Mouse (Mus musculus) lung, postnatal 10 days (tissue): Measurements from ENCODE around the gene Hoxa2.
A peak's percentile ranks its signal among the peaks of the same experiment; 100 is the strongest.

Experiments used
- DNase-seq: peaks from one replicate; pipeline ENCODE4 v3.0.0; 2021

Gene Hoxa2

GRCm38 (mm10) chr6:52163366-52164031, 1.1 kb downstream of the Hoxa2 start:
- peak; percentile 73 for DNase-seq

GRCm38 (mm10) chr6:52162611-52163365, 1.8 kb downstream of the Hoxa2 start:
- no peak for DNase-seq

GRCm38 (mm10) chr6:52162093-52162380, 2.6 kb downstream of the Hoxa2 start:
- peak; percentile 47 for DNase-seq

- no peak for DNase-seq
These were observed 3.1 kb downstream of the Hoxa2 start for GRCm38 (mm10) chr6:52161336-52162092.

- peak; percentile 82 for DNase-seq
These were observed 3.9 kb downstream of the Hoxa2 start for GRCm38 (mm10) chr6:52160511-52161335.

GRCm38 (mm10) chr6:52159979-52160378, 4.7 kb downstream of the Hoxa2 start:
- peak; percentile 67 for DNase-seq

- DNase-seq = peak; percentile 72
These were observed 5.4 kb downstream of the Hoxa2 start for GRCm38 (mm10) chr6:52159164-52159761.

- peak; percentile 93 for DNase-seq
These were observed 6.2 kb downstream of the Hoxa2 start, which contains the start of gene Hoxa1 for GRCm38 (mm10) chr6:52158276-52159051. TSS of gene Hoxa1 (minus strand) at chr6:52158317.

- no peak for DNase-seq
These were observed 7.0 kb downstream of the Hoxa2 start for GRCm38 (mm10) chr6:52157466-52158275.

- no peak for DNase-seq
These were observed 8.0 kb downstream of the Hoxa2 start for GRCm38 (mm10) chr6:52156551-52157200.

- no peak for DNase-seq
These were observed 9.2 kb downstream of the Hoxa2 start for GRCm38 (mm10) chr6:52155471-52155870.

- DNase-seq = no peak
These were observed 10.6 kb downstream of the Hoxa2 start for GRCm38 (mm10) chr6:52154044-52154443.

GRCm38 (mm10) chr6:52153270-52153669, 11.4 kb downstream of the Hoxa2 start:
- no peak for DNase-seq

GRCm38 (mm10) chr6:52152226-52153193, 12.1 kb downstream of the Hoxa2 start:
- DNase-seq = no peak

GRCm38 (mm10) chr6:52151571-52151970, 13.1 kb downstream of the Hoxa2 start:
- DNase-seq = no peak

- no peak for DNase-seq
These were observed 14.1 kb downstream of the Hoxa2 start for GRCm38 (mm10) chr6:52150401-52150966.

GRCm38 (mm10) chr6:52139115-52139514, 25.5 kb downstream of the Hoxa2 start:
- no peak for DNase-seq

GRCm38 (mm10) chr6:52138576-52138975, 26.1 kb downstream of the Hoxa2 start:
- DNase-seq = no peak
